Mouse (Mus musculus) thymus, postnatal 25 days (tissue): ENCODE results near the gene Ccdc137.

Experiments
- DNase-seq: peaks from one replicate; pipeline ENCODE4 v3.0.0; 2022

The Ccdc137 gene

GRCm38 (mm10) chr11:120463536-120463935, 5.6 kb downstream of the Ccdc137 start:
- DNase-seq, result no peak

DNA sequence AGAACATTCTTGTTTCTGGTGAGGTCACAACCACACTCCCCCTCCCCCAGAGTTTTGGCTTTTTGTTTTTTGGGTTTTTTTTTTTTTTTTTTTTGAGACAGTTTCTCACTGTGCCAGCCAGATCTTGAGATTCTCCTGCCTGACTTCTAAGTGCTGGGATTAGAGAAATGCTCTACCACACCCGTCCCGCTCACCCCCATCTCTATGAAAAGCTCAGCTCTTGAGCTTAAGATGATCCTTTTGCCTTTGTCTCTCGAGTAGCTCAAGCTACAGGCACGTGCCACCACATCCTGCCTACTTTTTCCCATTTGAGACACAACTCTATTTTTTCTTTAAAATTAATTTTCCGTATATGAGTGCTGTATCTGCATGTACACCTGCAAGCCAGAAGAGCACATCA, 6.5 kb downstream of the Ccdc137 start:
- no peak for DNase-seq

DNA sequence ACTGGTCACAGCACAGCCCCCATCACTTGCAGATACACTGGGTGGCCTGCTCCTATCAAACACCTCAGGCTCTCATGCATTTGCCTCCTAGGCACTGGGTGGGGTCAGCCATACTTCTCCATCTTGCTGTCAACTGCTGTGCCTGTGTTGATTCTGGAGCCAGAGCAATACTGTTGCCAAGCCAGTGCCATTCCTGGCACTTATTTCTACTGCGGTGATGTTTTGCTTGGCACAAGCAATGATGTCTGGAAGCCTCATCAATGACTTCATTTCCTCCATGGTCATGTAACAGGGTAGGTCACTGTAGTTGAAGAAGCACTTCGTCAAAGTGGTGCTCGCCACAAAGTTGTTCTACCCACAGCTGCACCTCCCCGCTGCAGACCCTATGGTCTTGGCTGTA, 7.6 kb downstream of the Ccdc137 start:
- no peak for DNase-seq

GRCm38 (mm10) chr11:120467051-120467735, 9.3 kb downstream of the Ccdc137 start, which contains the start of gene Arl16:
Gene Arl16 (minus strand): TSS chr11:120467607.
- DNase-seq, result peak; percentile 95

GRCm38 (mm10) chr11:120467736-120468092, 9.8 kb downstream of the Ccdc137 start:
- DNase-seq, result no peak

DNA sequence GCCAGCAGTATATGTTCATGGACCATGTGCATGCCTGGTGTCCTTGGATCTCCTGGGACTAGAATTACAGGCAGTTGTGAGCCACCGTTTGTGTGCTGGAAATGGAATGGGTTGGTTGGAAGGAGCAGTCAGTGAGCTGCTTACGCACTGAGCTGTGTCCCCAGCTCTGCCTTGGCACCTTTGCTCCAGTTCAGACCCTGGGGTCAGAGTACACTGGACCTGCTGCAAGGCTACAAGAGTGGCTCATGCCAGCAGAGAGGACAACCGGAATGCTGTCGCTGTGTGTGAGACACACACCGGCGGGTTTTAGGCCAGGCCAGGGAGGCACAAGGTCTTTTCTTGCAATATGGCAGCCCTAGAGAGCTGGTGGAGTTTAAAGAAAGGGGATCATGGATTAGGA, 14.1 kb downstream of the Ccdc137 start:
- DNase-seq, result no peak

GRCm38 (mm10) chr11:120483448-120483934, 25.6 kb downstream of the Ccdc137 start:
- no peak for DNase-seq

DNA sequence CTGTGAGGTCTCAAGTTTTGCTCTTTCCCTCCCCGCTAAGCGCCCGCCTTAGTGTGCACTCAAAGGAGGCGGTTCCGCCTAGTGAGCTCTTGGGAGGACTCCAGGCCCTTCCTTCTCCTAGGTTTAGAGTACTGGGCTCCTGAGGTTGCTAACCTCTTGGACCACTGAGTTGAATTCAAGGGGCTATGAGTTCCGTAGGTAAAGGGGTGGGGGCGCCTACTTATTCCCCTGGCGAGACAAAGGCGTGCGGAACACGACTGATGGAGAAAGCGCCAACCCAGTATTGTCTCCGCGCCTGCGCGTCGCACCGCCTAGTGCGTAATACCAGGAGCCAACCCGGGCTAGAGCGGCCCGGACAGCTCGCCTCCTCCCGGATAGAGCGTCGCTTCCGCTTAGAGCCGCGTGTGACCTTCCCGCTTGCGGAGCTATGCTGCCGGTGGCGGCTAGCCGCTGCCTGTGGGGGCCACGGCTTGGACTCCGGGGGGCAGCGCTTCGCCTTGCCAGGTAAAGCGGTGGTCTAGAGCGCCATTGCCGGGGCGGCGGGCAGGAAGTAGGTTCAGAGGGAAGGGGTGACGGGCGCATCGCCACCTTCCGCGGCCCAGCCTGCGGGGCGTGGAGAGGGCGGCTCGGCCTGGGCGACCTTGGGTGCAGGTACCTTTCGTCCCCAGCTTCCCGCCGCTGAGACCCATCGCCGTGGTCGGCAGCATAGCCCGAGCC, 26.5 kb downstream of the Ccdc137 start, which contains the start of gene Mrpl12:
Gene Mrpl12, plus strand, starts transcription at position 349 of the 717 bp plus-strand sequence.
- peak; percentile 87 for DNase-seq

DNA sequence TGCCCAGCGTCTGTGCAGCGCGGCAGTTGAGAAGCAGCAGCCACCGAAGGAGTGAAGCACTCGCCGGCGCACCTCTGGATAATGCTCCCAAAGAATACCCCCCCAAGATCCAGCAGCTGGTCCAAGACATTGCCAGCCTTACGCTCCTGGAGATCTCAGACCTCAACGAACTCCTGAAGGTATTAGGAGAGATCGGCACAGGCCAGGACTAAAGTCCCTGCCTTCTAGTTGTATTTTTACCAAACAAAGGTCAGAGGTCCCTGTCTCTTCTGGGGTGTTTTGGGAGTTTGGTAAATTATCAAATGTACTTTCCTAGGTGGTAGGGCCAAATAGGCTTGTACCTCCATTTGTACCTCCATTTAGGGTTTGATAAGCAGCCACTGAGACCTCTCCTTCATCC, 27.3 kb downstream of the Ccdc137 start:
- DNase-seq, result no peak

GRCm38 (mm10) chr11:120488516-120488915, 30.6 kb downstream of the Ccdc137 start:
- DNase-seq, result no peak

- DNase-seq, result peak; percentile 67
Measured at GRCm38 (mm10) chr11:120489054-120489761, 31.3 kb downstream of the Ccdc137 start.

GRCm38 (mm10) chr11:120490291-120491046, 32.6 kb downstream of the Ccdc137 start:
- DNase-seq, result no peak

DNA sequence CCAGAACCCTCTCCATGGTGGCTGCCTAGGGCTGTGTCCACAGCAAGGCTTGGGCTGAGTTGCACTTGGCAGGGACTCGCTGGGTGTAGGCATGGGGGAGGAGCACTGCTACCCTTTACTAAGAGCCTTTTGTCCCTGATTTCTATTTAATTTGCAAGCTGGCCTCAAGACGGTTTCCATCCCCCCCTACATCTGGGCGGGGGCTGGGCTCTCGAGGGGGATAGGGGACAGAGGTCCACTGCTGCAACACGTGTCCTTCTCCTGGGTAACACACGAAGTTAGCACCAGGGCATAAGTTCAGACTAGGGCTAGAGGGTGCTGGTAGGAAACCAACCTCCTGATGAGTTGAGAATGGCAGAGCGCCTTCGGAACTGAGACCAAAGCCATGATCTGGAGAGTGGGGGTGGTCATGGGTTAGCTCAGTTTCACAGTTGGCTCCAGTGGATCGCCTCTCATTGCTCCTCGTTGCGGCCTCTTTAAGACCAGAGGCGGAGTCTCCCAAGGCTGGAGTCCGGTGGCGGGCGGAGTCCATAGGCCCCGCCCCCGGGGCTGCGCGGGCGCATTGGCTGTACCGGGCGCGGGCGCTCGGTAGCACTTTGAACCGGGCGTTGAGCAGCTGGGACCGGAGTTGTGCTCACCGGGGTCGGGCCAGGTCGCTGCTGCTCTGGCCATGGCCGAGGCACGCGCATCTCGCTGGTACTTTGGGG, 33.6 kb downstream of the Ccdc137 start, which contains the start of gene Slc25a10:
Gene Slc25a10, plus strand, starts transcription at position 524 of the 707 bp plus-strand sequence.
- DNase-seq, result peak; percentile 81

GRCm38 (mm10) chr11:120492024-120492877, 34.3 kb downstream of the Ccdc137 start:
- peak; percentile 42 for DNase-seq

DNA sequence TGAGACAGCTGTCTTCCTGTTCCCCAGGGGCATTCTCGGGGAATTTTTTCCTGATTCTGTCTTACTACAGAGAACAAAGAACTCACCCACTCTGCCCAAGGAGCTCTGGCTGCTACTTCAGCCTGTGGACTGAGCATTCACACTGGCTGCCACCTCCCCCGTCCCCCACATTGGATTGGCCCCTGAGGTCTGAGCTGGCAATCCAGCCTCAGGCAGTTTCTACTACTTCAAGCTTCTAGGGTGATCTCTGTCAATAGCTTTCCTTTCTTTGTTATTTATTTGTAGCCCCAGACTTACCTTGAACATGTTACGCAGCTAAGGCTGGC, 34.9 kb downstream of the Ccdc137 start:
- DNase-seq, result no peak

DNA sequence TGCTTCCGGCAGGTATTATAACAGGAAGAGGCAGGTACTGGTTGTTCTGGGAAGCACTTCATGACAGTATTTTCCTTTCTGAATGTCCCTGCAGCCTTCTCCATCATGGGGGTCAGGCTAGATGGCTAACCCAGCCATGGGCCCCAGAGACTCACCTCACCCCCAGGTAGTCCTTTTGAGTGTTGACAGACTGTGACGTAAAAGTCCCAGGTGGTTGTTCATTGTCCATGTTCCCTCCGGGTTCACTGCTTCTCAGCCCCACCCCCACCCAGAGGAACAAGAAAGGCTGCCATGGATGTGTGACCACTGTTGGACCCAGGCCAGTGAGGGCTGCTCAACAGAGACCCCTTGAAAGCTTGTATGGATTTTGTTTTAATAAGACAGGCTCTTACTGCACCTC, 35.4 kb downstream of the Ccdc137 start:
- no peak for DNase-seq

DNA sequence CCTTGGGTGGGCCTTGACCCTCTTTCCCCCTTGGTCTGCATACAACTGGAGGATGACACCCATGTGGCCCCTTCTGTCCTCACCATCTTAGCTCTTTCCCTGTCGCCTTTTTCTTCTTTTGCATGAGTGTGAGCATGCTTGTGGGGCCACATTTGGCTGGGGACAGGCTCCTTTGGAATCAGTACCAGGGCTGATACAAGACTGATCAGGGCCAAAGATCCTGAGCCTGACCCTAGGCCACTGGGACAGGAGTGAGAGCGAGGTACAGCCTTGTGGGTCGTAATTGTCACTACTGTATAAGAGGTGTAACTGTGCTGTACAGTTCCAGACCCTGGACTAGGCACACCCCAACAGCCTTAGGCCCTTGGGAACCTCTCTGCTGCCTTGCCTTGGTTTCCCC, 36.0 kb downstream of the Ccdc137 start:
- no peak for DNase-seq

- DNase-seq, result no peak
Measured at GRCm38 (mm10) chr11:120497436-120497835, 39.5 kb downstream of the Ccdc137 start.

- no peak for DNase-seq
Measured at GRCm38 (mm10) chr11:120498226-120498625, 40.3 kb downstream of the Ccdc137 start.

DNA sequence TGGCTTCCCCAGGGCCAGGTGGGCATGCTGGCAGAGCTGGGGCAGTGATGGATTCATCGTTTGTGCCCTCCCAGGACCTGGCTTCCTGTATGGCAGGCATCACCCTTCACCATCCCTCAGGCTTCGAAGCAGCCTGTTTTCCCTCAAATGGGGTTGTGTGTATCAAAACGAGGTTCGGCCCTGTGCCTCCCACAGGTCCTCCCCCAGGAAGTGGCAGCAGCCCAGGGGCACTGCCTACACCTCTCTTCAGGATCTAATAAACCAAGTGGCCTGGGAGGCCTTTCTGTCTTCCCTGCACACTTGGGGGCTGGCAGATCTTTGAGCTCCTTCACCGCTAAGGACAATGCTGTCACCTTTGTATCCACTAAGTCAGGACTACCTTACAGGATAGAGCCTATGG, 41.0 kb downstream of the Ccdc137 start:
- no peak for DNase-seq

DNA sequence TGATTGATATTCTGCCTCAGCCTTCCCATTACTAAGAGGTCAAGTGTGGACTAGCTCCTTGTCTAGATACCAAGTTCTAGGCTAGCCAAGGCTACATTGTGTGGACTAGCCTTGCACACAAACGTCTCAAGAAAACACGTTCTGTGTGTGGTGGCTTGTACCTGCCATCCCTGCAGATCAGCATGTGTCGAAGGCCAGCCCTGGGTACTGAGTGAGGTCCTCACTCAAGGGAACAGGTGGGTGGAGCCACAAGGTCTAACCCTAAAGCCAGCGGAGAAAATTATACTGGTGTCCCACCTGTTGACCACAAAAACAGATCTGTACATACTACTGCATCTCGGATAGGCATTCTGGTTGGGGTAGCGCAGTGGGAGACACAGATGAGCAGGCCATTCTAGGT, 42.0 kb downstream of the Ccdc137 start:
- DNase-seq, result no peak
